Mouse (Mus musculus): ENCODE data around the gene Sost. TPM values are rescaled to one million over a fixed set of nuclear protein-coding genes. Genes with fewer than 3 reads are reported as not detected.
A peak's percentile ranks its signal among the peaks of the same experiment; 100 is the strongest.

The Sost gene
- polyA plus RNA-seq, 1 experiment from 2014 or later: 0.13 TPM

DNA sequence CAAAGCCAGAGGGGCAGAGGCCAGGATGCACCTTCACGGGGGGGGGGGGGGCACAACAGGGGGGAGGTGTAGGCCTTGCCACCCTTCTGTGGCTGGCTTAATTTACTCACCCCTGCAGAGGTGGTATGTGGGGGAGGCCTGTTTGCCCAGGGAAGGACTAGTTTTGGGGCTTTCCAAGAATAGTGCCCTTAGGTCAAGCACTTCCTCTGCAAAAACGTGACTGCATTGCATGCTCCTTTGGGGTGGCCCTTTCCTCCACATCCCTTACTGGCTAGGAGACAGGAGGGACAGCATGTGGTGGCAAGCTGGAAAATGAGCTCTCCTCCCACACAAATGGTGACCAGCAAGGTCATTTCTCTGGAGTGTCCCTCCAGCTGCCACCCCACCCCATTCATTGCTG lies 1.3 kb downstream of the Sost start:
- Histone ChIP-seq H3K9ac (no peak overlapping the region), H3K27ac (no peak overlapping the region), H3K36me3 (no peaks in the 10 kb centered on the region), H3K27me3 (replicated peaks) (peaks cover 73% of the 10 kb centered on the region), H3K4me3 (replicated peaks) (no peak overlapping the region), H3K9me3 (no peaks in the 10 kb centered on the region), H3K4me1 (replicated peaks) (peaks cover 14% of the 10 kb centered on the region), H3K4me2 (replicated peaks) (no peak overlapping the region)
- no peak for ATAC-seq
- 7% methylated on average over 2 of the region's 2 CpGs for WGBS

GRCm38 (mm10) chr11:101964647-101965046 lies 2.2 kb downstream of the Sost start:
- no peak overlapping the region for H3K27ac ChIP-seq
- no peak; the same call in 1 of the 2 replicates for ATAC-seq
- whole genome bisulfite sequencing: 10% methylated on average over 8 of the region's 8 CpGs
- no peak overlapping the region for H3K4me3 ChIP-seq (replicated peaks)
- H3K4me1 ChIP-seq (replicated peaks): peaks cover 14% of the 10 kb centered on the region
- H3K36me3 ChIP-seq: no peaks in the 10 kb centered on the region
- peak overlapping the region; percentile 98; the same call in 1 of the 2 replicates for H3K4me2 ChIP-seq (replicated peaks)
- H3K9me3 ChIP-seq: no peaks in the 10 kb centered on the region
- H3K9ac ChIP-seq: no peak overlapping the region
- H3K27me3 ChIP-seq (replicated peaks): peaks cover 77% of the 10 kb centered on the region

DNA sequence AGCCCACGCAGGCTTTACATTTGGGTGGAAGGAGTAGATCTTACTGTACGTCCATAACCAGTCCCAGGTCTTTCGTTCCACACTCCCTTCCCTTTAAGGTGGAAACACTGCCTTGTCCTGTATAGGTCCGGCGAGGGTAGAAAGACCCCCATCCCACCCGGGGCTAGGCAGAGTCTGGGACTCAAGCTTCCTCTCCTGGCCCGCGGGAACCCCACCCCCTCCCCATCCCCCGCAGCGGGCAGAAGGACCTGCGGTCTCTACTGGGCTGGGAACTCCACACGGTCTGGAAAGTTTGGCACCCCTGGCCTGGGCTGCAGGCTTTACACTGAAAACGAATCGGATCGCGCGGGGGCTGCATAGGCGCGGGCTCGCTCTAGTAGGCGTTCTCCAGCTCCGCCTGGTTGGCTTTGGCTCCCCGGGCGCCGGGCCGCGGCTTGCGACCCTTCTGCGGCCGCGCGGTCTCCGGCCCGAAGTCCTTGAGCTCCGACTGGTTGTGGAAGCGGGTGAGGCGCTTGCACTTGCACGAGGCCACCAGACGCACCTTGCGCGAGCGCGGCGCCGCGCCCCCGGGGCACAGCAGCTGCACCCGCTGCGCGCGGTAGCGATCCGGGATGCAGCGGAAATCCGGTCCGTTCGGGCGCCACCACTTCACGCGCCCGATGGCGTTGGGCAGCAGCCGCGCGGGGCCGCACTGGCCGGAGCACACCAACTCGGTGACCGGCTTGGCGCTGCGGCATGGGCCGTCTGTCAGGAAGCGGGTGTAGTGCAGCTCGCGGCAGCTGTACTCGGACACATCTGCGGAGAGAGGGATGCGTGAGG lies 3.1 kb downstream of the Sost start:
- Histone ChIP-seq H3K36me3 (no peaks in the 10 kb centered on the region), H3K4me3 (replicated peaks) (peak overlapping the region; percentile 48), H3K27me3 (replicated peaks) (peaks cover 81% of the 10 kb centered on the region), H3K9me3 (no peaks in the 10 kb centered on the region), H3K4me1 (replicated peaks) (peaks cover 14% of the 10 kb centered on the region), H3K4me2 (replicated peaks) (peak overlapping the region; percentile 98), H3K9ac (peak overlapping the region; percentile 42), H3K27ac (no peak overlapping the region)
- WGBS: under 1% methylated on average over 78 of the region's 78 CpGs
- 0 out of 2 replicates have a peak, but pooled peaks have one; percentile 40 for ATAC-seq

GRCm38 (mm10) chr11:101963043-101963442 lies 3.8 kb downstream of the Sost start:
- Histone ChIP-seq H3K4me2 (replicated peaks) (peak overlapping the region; percentile 98; the same call in 1 of the 2 replicates), H3K27ac (no peak overlapping the region), H3K4me1 (replicated peaks) (peaks cover 14% of the 10 kb centered on the region), H3K4me3 (replicated peaks) (no peak overlapping the region), H3K27me3 (replicated peaks) (peaks cover 84% of the 10 kb centered on the region), H3K9me3 (no peaks in the 10 kb centered on the region), H3K9ac (peak overlapping the region; percentile 42; the same call in 1 of the 2 replicates), H3K36me3 (no peaks in the 10 kb centered on the region)
- 3% methylated on average over 11 of the region's 11 CpGs for WGBS
- no peak for ATAC-seq

DNA sequence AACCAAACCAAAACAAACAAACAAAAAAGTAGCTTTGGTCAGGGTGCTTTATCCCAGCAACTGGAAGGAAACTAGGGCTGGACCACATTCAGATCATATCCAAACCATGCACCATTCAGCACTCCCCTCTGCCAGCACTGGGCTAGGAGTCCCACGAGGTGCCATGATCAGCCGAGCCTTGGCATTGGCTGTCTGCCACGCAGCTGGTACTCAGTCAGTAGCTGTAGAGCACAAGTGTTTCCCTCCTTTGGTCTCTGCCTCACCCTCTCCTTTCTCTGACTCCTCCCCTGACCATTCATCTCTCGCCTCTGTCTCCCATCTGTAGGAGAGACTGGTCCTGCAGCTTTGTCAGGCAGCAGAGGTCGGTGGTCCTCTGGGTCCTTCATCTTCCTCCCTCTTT lies 9.3 kb downstream of the Sost start:
- Histone ChIP-seq H3K27ac (no peak overlapping the region), H3K9ac (no peak overlapping the region), H3K36me3 (no peaks in the 10 kb centered on the region), H3K4me1 (replicated peaks) (peaks cover 9% of the 10 kb centered on the region), H3K9me3 (no peaks in the 10 kb centered on the region), H3K4me3 (replicated peaks) (no peak overlapping the region), H3K27me3 (replicated peaks) (peaks cover 30% of the 10 kb centered on the region), H3K4me2 (replicated peaks) (no peak overlapping the region)
- no peak for ATAC-seq
- 62% methylated on average over 5 of the region's 5 CpGs for WGBS

GRCm38 (mm10) chr11:101953441-101953840 lies 13.4 kb downstream of the Sost start:
- Histone ChIP-seq H3K4me2 (replicated peaks) (peak overlapping the region; percentile 35), H3K4me1 (replicated peaks) (peaks cover 9% of the 10 kb centered on the region), H3K27me3 (replicated peaks) (peaks cover 11% of the 10 kb centered on the region; the same call in 1 of the 2 replicates), H3K9ac (no peak overlapping the region), H3K9me3 (no peaks in the 10 kb centered on the region), H3K36me3 (no peaks in the 10 kb centered on the region), H3K4me3 (replicated peaks) (no peak overlapping the region), H3K27ac (no peak overlapping the region)
- WGBS: 52% methylated on average over 4 of the region's 4 CpGs
- no peak for ATAC-seq

GRCm38 (mm10) chr11:101952541-101953341 lies 14.1 kb downstream of the Sost start:
- WGBS: 23% methylated on average over 24 of the region's 24 CpGs
- no peak overlapping the region for H3K9ac ChIP-seq
- H3K27ac ChIP-seq: no peak overlapping the region
- H3K36me3 ChIP-seq: no peaks in the 10 kb centered on the region
- H3K4me1 ChIP-seq (replicated peaks): peaks cover 9% of the 10 kb centered on the region
- peak overlapping the region; percentile 35 for H3K4me2 ChIP-seq (replicated peaks)
- H3K27me3 ChIP-seq (replicated peaks): peaks cover 8% of the 10 kb centered on the region; the same call in 1 of the 2 replicates
- H3K9me3 ChIP-seq: no peaks in the 10 kb centered on the region
- no peak for ATAC-seq
- H3K4me3 ChIP-seq (replicated peaks): no peak overlapping the region

DNA sequence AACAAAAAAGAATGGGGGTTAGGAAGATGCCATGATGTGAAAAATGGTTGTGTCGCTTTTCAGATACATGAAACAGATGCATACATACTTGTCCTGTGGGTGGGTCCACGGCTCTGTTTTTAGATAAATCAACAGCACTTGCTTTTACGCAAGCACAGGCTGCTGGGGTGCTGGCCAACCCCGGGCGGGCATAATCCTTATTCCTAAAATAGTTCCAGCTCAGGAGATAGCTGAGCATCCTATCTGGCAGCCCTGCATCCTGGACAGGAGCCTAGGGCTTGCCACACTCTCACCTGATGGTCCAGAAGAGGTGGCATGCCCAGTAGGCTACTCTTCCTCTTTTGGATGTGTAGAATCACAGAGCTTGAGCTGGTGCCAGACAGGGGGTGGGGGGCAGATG lies 16.8 kb downstream of the Sost start:
- Histone ChIP-seq H3K9ac (no peak overlapping the region), H3K9me3 (no peaks in the 10 kb centered on the region), H3K36me3 (no peaks in the 10 kb centered on the region), H3K27me3 (replicated peaks) (peaks cover 8% of the 10 kb centered on the region; the same call in 1 of the 2 replicates), H3K4me3 (replicated peaks) (no peak overlapping the region), H3K4me2 (replicated peaks) (no peak overlapping the region), H3K4me1 (replicated peaks) (peaks cover 9% of the 10 kb centered on the region), H3K27ac (no peak overlapping the region)
- 75% methylated on average over 5 of the region's 5 CpGs for WGBS
- ATAC-seq: no peak

DNA sequence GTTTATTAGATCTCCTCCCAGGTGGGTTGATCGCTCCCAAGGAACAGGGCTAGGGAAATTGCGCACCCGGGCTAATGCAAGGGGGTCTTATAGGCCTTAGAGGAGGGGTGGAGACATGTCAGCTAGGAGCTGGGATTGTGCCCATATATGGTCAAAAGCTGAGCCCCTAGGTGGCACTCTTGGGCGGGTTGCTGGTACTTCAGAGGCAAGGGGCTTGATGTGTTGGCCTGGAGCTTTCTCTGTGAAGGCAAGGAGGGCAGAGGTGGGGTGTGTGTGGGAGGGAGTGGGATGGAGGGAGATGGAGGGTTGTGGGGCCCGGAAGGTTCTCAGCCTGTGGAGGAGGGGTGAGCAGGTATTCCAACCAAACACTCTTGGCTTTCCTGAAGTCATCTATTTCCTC lies 20.3 kb downstream of the Sost start:
- no peaks in the 10 kb centered on the region for H3K9me3 ChIP-seq
- H3K9ac ChIP-seq: no peak overlapping the region
- 22% methylated on average over 5 of the region's 5 CpGs for WGBS
- no peak overlapping the region for H3K4me2 ChIP-seq (replicated peaks)
- no peaks in the 10 kb centered on the region for H3K4me1 ChIP-seq (replicated peaks)
- no peak overlapping the region for H3K4me3 ChIP-seq (replicated peaks)
- no peak overlapping the region for H3K27ac ChIP-seq
- peaks cover 8% of the 10 kb centered on the region; the same call in 1 of the 2 replicates for H3K27me3 ChIP-seq (replicated peaks)
- H3K36me3 ChIP-seq: no peaks in the 10 kb centered on the region
- ATAC-seq: no peak

GRCm38 (mm10) chr11:101943055-101943454 lies 23.8 kb downstream of the Sost start:
- Histone ChIP-seq H3K9ac (no peak overlapping the region), H3K4me2 (replicated peaks) (no peak overlapping the region), H3K4me3 (replicated peaks) (no peak overlapping the region), H3K27me3 (replicated peaks) (0 out of 2 replicates have a peak, but pooled peaks cover 4% of the 10 kb centered on the region), H3K36me3 (no peaks in the 10 kb centered on the region), H3K4me1 (replicated peaks) (no peaks in the 10 kb centered on the region), H3K9me3 (no peaks in the 10 kb centered on the region), H3K27ac (no peak overlapping the region)
- WGBS: 35% methylated on average over 3 of the region's 3 CpGs
- ATAC-seq: no peak

DNA sequence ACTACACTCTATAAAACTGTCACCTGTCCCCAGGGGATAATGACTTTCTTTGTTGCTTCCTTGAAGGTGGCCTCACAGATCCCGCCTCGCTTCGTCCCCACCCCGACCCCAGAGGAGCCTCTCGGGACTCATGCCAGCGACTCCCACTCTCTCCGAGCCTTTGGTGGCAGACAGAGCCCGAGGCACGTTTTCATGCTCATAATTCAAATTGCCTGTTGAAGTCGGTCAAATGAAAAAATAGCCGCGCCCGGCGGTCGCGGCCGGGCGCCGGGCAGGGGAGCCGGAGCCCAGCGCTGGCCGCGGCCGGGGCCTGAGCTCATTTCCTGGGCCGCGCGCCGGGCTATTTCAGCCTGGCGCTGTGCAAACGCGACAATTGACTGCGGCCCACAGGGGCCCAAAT lies 29.7 kb downstream of the Sost start:
- Histone ChIP-seq H3K27me3 (replicated peaks) (0 out of 2 replicates have a peak, but pooled peaks cover 4% of the 10 kb centered on the region), H3K9ac (peak overlapping the region; percentile 48), H3K27ac (no peak overlapping the region), H3K4me3 (replicated peaks) (peak overlapping the region; percentile 41), H3K36me3 (no peaks in the 10 kb centered on the region), H3K9me3 (no peaks in the 10 kb centered on the region), H3K4me1 (replicated peaks) (peaks cover 5% of the 10 kb centered on the region; the same call in 1 of the 2 replicates), H3K4me2 (replicated peaks) (peak overlapping the region; percentile 91)
- ATAC-seq: peak; percentile 58; the same call in 1 of the 2 replicates
- WGBS: 1% methylated on average over 32 of the region's 32 CpGs

DNA sequence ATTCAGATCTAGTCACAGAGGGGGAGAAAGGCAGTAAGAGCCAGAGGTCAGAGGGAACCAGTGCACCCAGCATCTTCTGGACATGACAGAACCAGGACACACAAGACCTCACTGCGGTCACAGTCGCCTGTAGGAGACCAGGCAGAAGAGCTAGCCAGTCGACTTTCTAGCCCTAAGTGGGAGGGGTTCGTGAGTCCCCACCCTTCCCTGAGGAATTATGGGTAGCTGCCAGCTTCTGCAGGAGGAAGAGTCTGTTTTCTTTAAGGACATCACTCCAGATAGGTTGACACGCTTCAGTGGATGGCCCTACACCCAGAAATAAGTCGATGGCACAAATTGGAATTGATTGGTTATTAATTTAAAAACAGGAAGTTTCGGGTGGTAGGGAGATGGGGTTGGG lies 30.4 kb downstream of the Sost start:
- Histone ChIP-seq H3K27ac (no peak overlapping the region), H3K27me3 (replicated peaks) (0 out of 2 replicates have a peak, but pooled peaks cover 4% of the 10 kb centered on the region), H3K4me1 (replicated peaks) (peaks cover 5% of the 10 kb centered on the region; the same call in 1 of the 2 replicates), H3K9ac (no peak overlapping the region), H3K4me3 (replicated peaks) (no peak overlapping the region), H3K36me3 (no peaks in the 10 kb centered on the region), H3K9me3 (no peaks in the 10 kb centered on the region), H3K4me2 (replicated peaks) (no peak overlapping the region)
- 48% methylated on average over 7 of the region's 7 CpGs for WGBS
- ATAC-seq: 0 out of 2 replicates have a peak, but pooled peaks have one; percentile 25
